Mouse (Mus musculus) testis, adult 2 months (tissue): ENCODE results near the gene Agrp.

Source experiments
- CTCF ChIP-seq: fragments of 200-500 bp; IDR thresholded peaks from 2 replicates; pipeline ENCODE4 v1.5.1; 2012; ENCODE audit warnings: low read depth, mild to moderate bottlenecking, inconsistent platforms, low read length, moderate library complexity; ENCODE audit not compliant: control insufficient read depth, insufficient read depth, insufficient replicate concordance
- POLR2A ChIP-seq: fragments of 200-500 bp; IDR thresholded peaks from 2 replicates; pipeline ENCODE4 v1.6.1; 2012; ENCODE audit warnings: low read depth, mild to moderate bottlenecking, inconsistent platforms, low read length, moderate library complexity; ENCODE audit not compliant: control insufficient read depth

DNA sequence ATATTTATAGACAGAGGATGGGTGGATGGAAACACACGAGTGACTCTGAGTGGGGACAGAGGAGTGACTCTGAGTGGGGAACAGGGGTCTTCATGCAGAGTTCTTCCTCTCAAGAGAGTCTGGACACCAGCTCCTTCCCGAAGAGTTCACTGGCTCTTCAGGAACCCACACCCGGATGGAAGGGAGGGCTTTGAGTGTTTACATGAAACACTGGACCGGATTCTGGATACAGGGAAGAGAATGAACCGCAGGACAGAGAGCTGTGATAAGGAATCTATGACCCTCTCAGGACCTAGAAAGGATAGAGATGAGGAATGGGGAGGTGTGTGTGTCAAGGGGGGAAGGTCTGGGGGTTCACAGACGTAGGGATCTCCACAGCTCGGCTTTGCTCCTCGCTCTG, 119.8 kb downstream of the Agrp start:
- TF ChIP-seq CTCF, result no peak
- no peak for TF ChIP-seq POLR2A
